Mouse (Mus musculus) heart, postnatal 0 days (tissue): ENCODE measurements at regions not wholly inside any gene's neighbourhood (a gene's known extent, or its start where the extent isn't known, plus 50 kb on each side); places are given as distances from the start of the nearest gene placed in this dataset.

Source experiments
- CTCF ChIP-seq: IDR thresholded peaks from 2 replicates; pipeline ENCODE4 v1.5.1; 2016; ENCODE audit warnings: antibody characterized with exemption, control low read depth, low read depth
- EP300 ChIP-seq: IDR thresholded peaks from 2 replicates; pipeline ENCODE4 v1.6.1; 2016; ENCODE audit warnings: antibody characterized with exemption, low read depth

DNA sequence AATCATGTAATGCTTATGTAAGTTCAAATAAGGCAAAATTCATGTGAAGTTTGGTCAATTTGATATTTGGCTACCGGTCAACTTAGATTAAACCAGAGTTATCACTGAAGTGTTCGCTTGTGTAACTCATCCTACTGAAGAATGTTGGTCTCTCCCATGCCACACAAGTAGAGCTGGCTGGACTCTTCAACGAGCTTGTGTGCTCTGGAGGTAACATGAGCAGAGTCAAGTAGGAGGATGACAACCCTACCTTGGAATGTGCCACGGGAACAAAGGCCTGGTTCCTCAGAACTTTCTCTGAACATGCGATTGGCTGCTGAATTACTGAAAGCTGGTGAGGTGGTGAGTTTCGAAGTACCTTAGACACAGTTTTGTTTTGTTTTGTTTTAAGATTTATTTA lies 190.5 kb upstream of the Lyplal1 start:
- no peak for TF ChIP-seq CTCF
- no peak for TF ChIP-seq EP300
